Mouse (Mus musculus) adipocyte (in vitro differentiated cells): ENCODE results near the gene Lmo7.

Source experiments
- DNase-seq: peaks from one replicate; pipeline ENCODE4 v3.0.0-alpha.2; 2016; ENCODE audit warnings: low spot score

Gene Lmo7

GRCm38 (mm10) chr14:101729237-101729971 is at the start of gene Lmo7, which contains the start of gene Gm9922:
Gene Lmo7 (plus strand): TSS chr14:101729957.
Gene Gm9922 (minus strand): TSS chr14:101729814.
- DNase-seq = peak; percentile 62

- no peak for DNase-seq
Measured at GRCm38 (mm10) chr14:101687696-101688095, 42.1 kb upstream of the Lmo7 start.

DNA sequence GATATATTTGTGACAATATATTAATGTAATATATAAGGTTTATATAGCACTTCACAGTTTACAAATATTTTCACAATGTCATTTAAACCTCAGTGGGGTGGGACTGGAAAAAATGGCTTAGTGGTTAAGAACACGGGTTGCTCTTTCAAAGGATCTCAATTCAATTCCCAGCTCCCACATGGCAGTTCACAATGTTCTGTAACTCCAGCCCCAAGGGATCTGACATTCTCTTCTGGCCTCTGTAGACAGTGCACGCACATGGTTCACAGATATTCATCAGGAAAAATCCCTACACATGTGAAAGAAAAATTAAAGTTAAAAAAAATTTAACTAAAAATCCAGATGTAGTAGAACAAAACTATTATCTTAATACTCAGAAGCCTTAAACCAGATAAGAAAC is 41.4 kb upstream of the Lmo7 start:
- DNase-seq = no peak

DNA sequence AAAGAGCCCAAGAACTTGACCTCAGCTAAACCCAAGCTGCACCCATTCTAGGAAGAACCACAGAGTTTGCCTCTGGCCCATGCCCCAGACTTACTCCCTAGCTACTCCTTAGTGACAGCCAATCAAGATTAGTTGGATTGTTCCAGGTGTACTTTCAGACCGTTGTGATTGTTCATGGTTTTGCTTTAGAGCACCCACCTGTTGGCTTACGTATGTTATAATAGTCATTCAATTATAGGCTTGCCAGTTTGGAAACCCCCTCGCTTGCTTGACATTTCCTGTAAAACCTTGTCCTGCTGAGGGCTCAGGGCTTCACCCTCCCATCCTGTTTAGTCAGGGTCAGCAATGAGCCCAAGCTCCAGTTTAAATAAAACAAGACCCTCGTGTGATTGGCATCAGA is 25.3 kb upstream of the Lmo7 start:
- no peak for DNase-seq

DNA sequence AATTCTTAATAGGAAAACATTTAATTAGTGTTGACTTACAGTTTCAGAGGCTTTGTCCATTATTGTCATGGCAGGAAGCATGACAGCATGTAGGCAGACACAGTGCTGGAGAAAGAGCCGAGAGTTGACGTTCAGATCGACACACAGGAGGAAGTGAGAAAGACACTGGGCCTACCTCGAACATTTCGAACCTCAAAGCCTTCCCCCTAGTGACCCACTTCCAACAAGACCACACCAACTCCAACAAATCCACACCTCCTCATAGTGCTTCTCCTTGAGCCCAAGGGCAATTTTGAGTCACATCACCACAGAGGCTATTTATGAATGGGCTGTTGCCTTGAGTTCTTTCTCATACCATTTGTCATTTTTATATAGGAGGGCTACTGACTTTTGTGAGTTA is 22.7 kb upstream of the Lmo7 start:
- DNase-seq = no peak

- DNase-seq = no peak
Measured at GRCm38 (mm10) chr14:101714414-101714813, 15.3 kb upstream of the Lmo7 start.

DNA sequence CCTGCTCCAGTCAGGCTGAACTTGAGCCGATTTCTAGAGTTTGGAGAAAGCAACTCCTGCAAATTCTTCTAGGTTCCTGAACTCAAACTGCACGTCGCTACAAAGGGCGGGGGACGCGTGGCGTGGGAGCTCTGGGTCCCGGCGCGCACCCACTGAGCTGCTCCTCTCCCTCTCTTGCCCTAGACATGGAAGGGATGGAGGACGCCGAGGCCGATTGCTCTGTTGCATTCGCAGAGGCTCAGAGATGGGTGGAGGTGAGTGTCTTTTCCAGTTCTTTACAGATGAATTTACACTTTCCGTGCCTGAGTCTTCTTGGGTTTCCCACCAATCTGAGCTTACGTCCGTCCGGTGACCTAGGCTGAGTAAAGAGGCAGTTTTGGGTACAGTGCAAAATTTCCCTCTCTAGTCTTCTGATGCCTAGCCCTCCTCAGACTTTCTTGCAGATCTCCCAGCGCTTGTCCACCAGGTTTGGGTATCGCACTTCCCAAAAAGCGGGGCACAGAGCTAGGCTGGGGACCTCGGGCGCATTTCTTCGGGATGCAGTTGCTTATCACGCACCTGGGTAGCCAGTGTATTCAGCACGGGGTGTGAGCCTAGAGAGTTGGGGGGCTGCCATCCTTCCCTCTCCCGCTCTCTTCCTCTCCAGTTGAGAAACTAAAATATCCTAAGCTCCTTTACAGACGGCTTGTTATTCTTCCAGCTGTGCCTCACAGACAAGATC is 375 bp downstream of the Lmo7 start:
- DNase-seq = no peak

- DNase-seq = no peak
Measured at GRCm38 (mm10) chr14:101733542-101734303, 4.0 kb downstream of the Lmo7 start.

DNA sequence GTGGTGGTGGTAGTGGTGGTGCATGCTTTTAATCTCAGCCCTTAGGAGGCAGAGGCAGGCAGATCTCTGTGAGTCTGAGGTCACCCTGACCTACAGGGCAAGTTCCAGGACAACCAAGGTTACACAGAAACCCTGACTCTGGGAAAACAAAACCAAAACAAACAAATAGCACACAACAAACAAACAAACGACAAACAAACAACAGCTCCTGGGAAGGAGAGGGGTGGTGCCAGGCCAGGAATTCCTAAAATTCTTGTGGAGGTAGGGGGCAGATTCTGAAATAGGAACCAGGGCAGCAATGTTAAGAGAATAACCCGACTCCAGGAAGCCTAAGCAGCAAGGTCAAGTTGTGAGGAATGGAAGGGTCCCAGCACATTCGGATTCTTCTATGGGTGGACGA is 7.7 kb downstream of the Lmo7 start:
- DNase-seq = no peak

DNA sequence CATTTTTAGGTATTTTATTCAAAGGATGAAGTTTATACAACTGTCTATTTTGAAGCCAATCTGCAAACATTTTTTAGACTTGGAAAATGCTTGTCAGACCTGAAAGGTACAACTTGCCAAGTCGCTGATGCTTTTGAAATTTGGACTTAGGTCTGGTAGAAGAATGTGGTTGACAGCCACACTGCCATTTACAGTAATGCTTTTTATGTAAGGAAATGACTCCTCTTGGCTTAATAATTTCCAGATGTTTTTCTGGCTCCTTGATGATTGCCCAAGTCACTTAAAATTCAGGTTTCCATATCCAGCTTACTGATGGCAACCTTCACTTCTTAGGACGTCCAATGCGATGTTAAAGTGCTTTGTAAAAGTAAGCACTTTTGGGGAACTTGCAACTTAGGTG is 16.9 kb downstream of the Lmo7 start:
- DNase-seq = no peak

- DNase-seq = no peak
Measured at GRCm38 (mm10) chr14:101747811-101748210, 18.1 kb downstream of the Lmo7 start.

DNA sequence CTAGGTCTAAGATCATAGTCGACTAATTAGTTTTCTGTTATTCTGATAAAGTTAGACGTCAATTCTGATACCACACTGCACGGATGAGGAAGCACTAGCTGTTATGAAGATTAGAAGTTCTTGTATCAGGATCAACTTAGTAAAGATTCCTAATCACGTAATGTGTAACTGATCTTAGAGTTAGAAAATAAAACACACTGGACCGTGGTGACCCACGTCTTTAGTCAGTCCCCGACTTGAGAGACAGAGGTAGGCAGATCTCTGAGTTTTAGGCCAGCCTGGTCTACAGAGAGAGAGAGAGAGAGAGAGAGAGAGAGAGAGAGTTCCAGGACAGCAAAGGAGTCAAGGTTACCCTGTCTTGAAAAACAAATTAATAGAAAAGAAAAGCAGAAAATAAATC is 18.7 kb downstream of the Lmo7 start:
- DNase-seq = no peak

- DNase-seq = no peak
Measured at GRCm38 (mm10) chr14:101750910-101751309, 21.2 kb downstream of the Lmo7 start.

- no peak for DNase-seq
Measured at GRCm38 (mm10) chr14:101755425-101755824, 25.7 kb downstream of the Lmo7 start.

GRCm38 (mm10) chr14:101762267-101762666 is 32.5 kb downstream of the Lmo7 start:
- peak; percentile 31 for DNase-seq

- DNase-seq = no peak
Measured at GRCm38 (mm10) chr14:101763762-101764295, 34.1 kb downstream of the Lmo7 start.

DNA sequence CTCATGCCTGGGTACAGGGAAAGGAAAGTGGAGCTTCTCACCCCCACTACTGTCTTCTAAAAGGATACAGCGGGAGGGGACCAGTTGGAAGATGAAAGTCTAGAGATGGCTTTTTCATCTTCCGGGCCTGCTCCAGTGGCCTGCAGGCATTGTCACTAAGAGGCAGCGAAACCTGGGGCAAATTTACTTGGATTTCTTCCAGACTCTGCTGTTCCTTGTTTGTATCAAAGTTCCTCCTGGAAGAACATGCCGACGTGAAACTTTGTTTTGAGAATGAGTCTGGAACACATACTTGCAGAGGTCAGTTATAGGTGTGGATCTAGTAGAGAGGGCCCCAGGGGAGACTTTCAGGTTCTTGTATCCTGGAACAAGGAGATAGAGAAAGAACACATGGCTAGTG is 41.6 kb downstream of the Lmo7 start:
- no peak for DNase-seq

DNA sequence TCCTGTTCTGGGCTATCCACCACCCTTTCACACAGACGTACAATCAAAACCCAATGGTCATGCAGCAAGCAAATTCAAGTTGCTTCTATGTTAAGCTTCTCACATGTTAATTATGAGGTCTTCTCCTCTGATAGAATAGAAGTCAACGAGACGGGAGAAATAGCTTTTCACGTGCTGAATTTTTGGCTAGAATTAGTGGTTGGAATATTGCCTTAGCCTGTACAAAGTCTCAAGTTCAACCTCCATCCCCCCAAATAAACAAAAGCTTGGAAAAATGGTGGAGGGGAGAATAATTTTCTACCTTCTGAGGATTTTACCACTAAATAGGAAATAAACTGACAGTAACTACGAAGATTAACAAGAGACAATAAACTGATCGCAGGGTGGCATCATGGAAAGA is 42.0 kb downstream of the Lmo7 start:
- DNase-seq = no peak

DNA sequence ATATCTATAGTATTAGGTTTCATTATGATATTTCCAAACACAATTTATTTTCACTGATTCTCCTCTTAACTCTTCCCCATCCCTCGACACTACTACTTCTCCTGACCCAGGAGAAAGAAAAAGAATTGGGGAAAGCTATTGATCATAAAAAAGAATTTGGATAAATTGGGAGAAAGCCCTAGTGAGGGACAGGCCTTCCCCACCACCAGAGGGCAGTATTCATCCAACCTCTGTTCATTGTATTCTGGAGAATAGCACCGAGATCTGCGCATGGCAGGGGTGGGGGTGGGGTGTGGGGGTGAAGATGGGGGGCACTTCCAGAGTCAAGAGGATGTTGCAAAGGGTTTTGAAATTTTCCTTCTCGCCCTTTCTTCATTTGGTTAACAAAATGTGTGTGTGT is 44.9 kb downstream of the Lmo7 start:
- DNase-seq = peak; percentile 64

GRCm38 (mm10) chr14:101776296-101777128 is 46.8 kb downstream of the Lmo7 start:
- DNase-seq = no peak

DNA sequence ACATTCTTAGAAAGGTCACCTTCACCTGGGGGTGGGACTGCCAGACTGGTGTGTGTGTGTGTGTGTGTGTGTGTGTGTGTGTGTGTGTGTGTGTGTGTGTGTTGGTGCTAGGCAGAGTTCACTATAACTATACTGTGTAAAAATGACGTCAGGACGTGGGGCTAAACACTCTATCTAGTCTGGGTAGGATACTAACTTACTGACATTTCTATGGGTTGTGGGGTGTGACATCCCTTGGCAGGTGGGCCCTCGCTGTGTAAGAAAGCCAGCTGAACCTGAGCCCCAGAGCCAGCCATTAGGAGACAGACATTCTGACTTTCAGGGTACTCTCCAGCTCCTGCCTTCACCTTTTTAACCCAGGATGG is 47.4 kb downstream of the Lmo7 start:
- no peak for DNase-seq

DNA sequence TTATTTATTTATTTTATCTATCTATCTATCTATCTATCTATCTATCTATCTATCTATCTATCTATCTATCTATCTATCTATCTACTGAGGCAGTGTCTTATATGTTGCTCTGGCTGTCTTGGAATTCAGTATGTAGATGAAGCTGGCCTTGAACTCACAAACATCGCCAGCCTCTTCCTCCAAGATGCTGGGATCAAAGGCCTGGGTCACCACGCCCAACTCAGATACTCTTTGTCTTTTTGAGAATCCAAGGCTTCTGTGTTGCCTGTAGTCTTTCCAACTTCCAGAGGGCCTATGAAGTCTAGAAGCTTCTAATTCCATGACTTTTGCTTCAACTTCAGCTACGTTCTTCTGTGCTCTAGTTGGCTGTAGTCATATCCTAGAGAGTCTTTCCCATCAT is 48.7 kb downstream of the Lmo7 start:
- DNase-seq = no peak
